Mouse (Mus musculus): ENCODE data around the gene Ttyh2.

Gene Ttyh2

DNA sequence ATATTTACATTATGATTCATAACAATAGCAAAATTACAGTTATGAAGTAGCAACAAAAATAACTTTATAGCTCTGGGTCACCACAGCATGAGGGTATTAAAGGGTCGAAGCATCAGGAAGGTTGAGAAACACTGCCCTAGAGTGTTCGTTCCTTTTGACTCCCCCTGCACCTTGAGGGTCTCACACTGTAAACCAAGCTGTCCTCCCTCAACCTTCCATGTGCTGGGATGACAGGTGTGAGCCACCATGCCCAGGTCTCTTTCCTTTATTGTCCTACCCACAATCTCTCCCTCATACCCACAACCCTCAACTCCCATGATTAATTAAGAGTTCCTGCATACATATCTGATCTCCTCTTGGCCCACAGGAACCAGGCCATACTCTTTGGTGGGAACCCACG lies 36.2 kb downstream of the Ttyh2 start:
- DNase-seq (ENCODE audit: low spot score): no peak

DNA sequence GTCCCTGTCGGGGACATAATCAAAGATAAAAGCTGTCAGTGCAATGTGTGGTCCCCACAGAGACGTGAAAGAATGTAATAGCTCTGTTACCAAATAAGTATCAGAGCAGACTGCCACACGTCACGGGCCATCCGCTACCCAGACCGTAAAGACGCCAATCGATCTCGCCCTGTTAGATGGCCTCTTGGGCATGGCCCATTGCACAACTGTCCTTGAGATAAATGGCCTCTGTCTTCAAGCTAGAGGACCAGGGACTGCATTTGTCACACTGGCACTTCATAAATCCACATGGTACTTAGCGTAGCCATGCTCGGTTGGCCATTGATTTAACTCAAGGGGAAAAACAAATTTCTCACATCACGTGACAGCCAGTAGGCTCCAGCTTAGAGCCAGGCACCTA lies 36.6 kb downstream of the Ttyh2 start:
- DNase-seq (ENCODE audit: low spot score): no peak

DNA sequence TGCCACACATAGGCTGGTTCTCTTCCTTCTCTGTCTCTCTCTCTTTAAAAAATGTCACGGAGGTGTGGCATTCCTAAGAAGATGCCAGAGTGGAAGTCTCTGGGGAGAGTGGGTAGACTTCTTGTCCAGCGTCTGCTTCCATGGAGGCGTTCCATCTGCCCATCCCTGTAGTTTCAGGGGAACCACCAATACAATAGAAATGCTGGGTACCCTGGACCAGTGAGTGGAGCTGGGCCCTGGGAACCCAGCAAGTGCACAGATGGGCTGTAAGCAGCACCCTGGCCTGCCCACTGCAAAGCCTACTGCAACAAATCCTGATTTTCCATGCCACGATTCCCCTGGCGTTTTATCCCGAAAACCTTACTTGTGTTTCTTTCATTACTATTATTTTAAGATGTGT lies 39.3 kb downstream of the Ttyh2 start:
- no peak for DNase-seq (ENCODE audit: low spot score)

DNA sequence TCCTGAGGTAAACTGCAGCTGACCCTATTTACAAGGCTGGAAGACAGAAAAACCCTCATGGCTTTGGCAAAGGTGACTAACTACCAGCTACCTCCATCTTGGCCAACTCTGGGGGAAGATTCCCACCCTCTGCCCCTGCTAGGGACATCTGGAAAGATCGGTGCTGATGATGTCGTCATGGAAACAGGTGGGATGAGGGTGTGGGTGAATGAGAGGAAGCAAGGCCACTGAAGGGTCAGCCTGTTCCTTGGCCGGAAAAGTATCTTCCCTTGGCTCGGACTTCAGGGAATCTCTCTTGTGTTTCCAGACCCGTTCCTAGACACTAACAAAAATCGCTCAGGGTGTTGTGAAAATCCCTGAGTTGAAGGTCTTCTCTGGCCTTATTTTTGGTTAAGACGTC lies 40.3 kb downstream of the Ttyh2 start:
- no peak for DNase-seq (ENCODE audit: low spot score)

DNA sequence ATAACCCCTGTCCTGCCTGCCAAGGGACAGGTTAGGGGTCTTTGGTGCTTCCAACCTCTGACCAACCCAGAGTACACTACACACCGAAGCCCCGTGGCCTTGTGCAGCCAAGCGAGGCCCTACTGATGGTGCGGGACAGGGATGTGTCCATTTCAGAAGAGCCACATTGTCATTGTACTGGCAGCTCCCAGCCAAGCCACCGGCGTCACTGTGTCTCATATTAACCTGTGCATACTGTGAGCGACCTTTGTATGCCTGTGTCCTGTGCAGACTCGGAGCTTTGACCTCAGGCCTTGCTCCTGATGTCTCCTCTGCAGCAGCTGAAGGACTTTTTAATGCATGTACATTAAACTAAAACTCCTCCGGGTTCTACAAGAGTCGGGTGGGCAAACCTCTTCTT lies 45.3 kb downstream of the Ttyh2 start:
- no peak for DNase-seq (ENCODE audit: low spot score)

DNA sequence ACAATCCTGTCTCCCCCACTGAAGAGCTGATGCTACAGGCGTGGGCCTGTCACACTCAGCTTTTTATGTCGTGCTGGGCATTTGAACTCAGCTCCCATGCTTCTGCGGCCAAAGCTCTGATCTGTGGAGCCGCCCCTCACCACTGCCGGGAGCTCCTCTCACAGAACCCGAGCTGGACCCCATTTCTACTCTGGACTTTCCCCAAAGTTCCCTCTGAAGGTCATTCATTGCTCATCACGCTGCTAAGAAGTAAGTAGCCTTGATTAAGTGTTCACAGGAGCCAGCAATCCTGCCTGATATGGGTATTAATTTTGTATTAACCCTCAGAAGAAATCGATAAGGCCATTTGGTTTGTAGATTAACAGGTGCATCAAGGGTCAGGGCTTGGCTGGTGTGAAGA lies 47.2 kb downstream of the Ttyh2 start:
- no peak for DNase-seq (ENCODE audit: low spot score)

DNA sequence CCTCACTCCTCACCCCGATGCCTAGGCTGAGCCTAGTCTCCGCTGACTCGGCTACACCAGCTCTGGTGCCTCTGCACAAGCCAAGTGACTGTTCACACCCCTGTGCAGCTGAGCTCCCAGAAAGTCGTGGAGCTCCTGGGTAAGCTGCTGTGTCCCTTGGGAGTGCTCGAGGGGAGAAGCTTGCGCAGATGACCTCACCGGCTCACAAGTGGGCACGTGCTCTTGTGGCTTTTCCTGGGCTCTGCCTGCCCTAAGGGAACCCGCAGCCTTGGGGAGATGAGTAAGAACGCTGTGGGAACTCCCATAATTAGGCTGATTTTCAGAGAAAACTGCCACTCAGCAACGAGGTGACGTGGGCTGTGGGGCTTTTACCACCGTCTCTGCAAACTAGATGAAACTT lies 47.8 kb downstream of the Ttyh2 start:
- DNase-seq (ENCODE audit: low spot score): no peak

DNA sequence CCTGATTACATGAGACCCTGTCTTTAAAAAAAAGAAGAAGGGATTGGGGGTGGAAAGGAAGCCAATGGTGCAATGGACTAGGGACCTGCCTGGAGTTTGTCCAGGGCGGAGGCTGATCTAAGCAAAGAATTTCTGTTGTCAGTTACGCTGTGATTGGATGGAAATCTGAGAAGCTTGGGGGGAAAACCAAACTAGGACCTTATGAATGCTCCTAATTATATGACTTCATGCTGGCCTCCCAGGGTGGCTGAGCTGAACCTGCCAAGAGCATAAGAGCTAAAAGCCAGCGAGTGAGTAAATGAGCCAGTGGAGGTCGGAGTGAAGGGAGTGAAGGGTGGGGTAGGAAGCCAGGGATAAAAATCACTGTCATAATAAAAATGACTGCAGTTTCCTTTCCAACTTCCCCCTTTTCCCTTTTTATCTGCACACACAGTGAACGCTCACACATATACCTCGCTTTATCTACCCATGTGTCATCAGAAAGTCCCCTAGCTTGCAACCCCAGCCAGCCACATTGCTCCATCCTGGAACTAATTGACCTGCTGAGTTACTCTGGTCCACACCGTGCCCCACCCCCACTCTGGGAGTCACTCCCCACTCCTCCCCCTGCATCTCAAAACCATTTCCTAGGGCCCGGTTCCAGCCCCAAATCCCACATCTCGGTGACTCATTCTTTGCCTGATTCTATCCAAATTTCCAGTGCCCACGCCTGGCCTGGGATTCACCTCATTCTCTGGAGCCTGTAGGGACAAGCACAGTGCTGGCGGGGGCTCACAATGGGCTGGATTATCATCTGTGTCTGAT lies 49.8 kb downstream of the Ttyh2 start:
- no peak for DNase-seq (ENCODE audit: low spot score)

DNA sequence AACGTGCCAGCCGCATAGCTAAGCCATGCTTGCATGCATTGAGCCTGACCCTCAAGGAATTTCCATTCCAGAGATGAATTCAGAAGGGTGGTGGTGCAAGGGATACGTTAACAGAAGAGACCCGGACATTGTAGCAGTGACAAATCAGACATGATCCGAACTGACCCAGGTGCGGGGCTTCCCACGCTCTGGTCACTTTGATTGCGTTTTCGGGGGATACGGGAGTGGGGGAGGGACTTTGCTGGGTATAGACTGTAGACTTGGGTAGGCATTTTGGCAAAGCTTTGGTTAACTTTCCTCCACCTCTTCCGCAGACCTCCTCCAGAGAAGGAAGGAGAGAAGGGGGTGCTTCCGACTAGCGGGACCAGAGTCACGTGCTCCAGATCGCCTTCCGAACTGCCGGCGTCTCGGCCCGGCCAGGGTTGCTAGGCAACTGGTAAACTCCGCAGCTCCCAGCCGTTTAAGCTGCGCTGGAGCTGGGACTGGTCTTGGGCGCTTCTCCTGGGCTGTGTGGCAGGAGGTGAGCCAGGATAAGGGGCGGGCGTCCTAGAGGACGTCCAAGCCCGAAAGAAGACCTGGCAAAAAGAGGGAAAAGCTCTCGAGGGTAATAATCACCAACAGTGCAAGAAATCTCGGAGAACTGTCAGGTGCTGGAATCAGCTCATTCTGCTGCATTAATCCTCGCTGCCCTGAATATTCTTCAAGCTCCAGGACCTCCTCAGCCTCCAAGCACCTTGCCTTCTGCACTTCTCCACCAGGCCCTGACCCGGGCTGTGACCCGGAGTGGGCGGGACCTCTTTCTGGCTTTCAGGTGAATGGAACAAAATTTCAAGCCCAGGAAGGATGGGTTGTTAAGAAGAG lies 52.0 kb downstream of the Ttyh2 start, which contains the start of gene Dnaic2:
Gene Dnaic2 (plus strand): TSS at position 444 of the 861 bp plus-strand sequence.
- no peak for DNase-seq (ENCODE audit: low spot score)

DNA sequence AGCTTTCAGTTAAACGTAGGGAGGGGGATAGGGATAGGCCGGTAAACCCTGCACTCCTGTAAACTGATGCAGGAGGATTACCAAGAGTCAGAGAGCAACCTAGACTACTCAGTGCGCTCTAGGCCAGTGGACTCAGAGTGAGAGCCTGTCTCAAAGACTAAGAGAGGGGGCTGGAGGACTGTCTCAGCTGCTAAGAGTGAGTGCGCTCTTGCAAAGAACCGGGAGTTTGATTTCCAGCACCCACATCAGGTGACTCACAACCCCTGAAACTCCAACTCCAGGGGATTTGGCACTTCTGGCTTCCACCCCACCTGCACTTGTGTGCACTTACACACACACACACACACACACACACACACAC lies 52.6 kb downstream of the Ttyh2 start:
- DNase-seq (ENCODE audit: low spot score): no peak

DNA sequence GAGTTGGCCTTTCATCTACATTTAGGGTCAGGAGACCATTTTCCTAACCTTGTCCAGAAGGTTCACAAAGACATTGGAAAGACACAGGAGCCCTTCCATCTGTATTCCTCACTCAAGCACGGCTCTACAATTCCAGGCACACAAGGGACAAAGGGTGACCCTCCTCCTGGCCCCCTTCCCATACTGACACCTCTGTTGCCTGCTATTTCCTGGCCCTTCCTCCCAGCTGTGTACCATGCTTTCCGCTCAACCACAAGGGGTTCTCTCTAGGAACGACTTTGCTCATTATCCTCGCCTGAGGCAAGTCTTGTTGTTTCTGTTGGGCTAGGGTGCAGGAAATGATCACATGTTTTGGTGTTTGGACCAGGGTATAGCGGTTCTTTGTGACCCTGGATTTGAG lies 53.1 kb downstream of the Ttyh2 start:
- DNase-seq (ENCODE audit: low spot score): no peak

DNA sequence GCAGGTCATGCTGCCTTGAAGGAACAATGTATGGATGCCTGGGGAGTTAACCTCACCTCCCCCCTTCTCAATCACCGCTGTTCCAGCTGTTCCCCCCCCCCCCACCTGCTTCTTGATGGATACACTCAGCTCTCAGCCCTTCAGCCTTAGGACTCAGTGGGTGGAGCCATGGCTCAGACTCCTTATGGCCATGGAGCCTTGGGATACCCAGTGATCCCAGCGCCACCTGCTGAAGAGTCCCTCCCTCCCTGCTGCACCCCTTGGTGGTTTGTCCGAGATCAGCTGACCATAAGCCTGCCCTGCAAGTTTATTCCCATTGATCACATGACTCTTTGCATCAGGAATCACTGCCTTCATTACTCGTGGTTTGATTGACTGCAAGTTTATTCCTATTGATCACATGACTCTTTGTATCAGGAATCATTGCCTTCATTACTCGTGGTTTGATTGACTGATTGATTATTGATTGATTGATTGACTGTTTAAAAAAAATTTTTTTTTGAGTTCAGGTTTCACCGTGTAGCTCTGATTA lies 54.7 kb downstream of the Ttyh2 start:
- DNase-seq (ENCODE audit: low spot score): no peak

DNA sequence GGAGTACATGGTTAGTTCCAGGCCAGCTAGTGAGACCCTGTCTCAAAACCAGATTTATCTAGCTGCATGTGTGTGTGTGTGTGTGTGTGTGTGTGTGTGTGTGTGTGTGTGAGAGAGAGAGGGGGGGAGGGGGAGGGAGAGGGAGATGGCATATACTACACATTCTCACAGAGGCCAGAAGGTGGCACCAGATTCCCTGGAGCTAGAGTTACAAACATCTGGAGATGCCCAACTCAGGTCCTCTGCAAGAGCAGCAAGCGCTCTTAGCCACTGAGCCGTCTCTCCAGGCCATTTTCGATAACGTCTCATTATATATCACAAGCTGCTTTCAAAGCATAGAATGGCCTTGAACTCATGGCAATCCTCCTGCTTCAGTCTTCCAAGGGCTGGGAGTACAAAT lies 56.5 kb downstream of the Ttyh2 start:
- DNase-seq (ENCODE audit: low spot score): no peak

DNA sequence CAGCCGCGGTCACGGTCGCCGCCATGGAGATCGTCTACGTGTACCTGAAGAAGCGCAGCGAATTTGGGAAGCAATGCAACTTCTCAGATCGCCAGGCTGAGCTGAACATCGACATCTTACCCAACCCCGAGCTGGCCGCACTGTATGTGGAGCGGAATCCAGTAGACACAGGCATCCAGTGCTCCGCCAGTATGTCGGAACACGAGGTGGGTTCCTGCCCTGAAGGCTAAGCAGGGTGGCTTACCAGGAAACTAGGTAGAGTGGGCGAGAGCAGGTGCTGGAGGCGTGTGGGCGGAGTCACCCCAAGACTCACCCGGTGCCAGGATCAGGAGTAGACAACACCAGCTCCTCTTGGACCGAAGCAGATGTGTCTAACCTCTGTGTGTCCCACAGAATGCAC lies 57.7 kb downstream of the Ttyh2 start:
- DNase-seq (ENCODE audit: low spot score): no peak

DNA sequence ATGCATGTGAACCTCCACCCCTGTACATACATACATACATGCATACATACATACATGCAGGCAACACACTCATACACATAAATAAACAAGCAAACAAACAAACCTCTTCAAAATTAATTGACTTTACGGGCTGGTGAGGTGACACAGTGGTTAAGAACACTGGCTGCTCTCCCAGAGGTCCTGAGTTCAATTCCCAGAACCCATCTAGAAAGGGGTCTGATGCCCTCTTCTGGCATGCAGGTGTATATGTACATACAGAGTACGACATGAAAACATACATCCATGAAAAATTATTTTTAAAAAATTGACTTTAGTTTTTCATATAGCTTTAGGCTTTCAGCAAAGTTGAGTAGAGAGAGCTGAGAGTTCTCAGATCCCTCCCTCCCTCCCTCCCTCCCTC lies 60.9 kb downstream of the Ttyh2 start:
- DNase-seq (ENCODE audit: low spot score): no peak

DNA sequence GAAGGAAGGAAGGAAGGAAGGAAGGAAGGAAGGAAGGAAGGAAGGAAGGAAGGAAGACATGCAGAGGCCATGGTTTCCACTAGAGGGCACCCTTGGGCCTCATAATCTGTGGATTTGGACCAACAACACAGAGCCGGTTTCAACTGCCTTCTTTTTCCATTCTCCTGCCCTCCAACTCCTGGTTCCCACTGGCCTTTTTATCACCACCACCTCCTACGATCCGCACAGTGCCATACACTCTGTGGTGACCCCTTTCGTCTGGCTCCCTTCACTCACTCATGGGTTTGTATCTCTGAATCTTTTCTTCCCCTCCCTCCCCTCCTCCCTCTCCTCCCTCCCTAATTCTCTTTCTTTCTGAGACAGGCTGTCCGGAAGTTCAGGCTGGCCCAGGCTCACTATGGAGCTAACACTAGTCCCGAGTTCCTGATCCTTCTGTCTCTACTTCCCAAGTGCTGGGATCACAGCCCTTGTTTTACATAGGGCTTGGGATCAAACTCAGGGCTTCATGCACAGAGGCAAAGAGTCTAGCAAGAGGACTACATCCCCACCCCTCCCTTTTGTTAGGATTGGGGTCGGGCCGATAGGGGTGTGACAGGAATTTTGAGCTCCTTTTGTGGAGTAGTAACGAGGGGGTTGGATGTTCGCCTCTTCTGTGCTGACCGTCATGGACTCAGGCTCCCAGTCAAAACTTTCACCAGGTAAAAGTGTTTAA lies 61.8 kb downstream of the Ttyh2 start:
- peak; percentile 46 for DNase-seq (ENCODE audit: low spot score)

DNA sequence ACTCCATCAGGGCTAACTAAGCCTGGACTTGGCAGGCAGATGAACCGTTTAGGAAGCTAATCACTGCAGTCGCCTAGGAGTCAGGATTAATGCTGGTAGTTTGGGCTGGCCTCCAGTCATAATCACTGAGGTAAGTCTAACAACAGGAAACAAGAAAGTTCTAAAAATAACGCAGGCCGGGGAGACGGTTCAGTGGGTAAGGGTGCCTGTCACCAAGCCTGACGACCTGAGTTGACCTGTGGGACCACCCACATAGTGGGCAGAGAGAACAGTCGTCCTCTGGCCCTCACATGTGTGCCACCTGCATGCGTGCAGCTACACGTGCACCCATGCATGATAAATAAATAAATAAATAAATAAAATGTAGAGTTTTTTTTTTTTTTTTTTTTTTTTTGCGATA lies 65.4 kb downstream of the Ttyh2 start:
- DNase-seq (ENCODE audit: low spot score): no peak

DNA sequence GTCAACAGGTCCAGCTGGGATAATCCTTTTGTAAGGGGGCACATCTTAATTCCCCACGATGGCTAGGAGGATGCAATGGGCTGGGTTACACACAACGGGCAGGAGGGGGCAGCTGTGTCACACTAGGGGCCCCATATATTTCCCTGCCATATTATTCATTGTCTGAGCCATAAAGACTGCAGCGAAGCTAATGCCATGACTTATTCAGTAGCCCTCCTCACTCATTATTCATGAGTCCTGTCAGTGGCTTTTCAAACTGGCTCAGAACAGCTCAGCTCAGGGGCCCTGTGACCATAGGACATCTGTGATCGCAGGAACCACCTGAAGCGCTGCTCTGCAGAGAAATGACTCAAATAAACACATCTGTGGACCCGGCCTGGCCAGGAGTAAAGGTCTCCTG lies 66.2 kb downstream of the Ttyh2 start:
- no peak for DNase-seq (ENCODE audit: low spot score)

DNA sequence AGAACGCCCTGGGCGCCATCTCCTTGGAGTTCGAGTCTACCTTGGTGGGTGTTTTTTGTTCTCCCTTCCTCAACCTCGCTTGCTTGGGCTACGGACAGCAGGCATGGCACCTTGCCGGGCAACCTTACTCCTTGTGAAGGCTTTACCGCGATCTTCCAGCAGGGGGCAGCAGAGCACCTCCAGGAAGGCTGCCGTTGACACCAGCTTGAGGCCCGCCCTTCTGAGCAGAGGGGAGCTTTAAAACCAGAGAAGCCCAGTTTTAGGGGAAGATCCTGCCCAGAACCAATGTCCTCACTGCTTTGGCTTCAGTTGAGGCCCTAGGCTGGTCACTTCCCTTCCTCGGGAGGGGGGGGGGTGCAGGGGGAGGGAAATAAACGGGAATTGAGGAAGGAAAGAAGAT lies 69.9 kb downstream of the Ttyh2 start:
- DNase-seq (ENCODE audit: low spot score): peak; percentile 96

DNA sequence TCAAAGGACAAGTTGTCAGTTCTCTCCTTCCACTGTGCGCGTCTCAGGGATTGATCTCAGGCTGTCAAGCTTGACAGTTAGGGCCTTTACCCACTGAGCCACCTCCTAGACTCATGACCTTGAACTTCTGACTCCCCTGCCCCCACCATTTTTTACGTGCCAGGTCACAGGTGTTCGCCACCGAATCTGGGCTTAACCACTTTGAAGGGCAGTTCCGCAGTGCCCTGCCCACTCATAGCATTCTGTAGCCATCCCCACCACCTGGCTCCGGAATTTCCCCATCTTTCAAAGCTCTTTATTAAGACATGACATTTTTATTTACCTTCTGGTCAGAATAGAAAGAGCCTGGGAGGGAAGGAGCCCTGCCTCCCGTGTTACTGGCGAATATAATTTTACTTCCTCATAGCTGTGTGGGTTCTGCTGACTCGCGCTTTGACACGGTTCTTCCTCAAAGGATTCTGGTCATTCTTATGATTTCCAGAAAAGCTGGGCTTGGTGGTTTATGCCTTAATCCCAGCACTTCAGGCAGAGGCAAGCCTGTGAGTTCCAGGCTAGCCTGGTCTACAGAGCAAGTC lies 72.4 kb downstream of the Ttyh2 start:
- DNase-seq (ENCODE audit: low spot score): no peak

DNA sequence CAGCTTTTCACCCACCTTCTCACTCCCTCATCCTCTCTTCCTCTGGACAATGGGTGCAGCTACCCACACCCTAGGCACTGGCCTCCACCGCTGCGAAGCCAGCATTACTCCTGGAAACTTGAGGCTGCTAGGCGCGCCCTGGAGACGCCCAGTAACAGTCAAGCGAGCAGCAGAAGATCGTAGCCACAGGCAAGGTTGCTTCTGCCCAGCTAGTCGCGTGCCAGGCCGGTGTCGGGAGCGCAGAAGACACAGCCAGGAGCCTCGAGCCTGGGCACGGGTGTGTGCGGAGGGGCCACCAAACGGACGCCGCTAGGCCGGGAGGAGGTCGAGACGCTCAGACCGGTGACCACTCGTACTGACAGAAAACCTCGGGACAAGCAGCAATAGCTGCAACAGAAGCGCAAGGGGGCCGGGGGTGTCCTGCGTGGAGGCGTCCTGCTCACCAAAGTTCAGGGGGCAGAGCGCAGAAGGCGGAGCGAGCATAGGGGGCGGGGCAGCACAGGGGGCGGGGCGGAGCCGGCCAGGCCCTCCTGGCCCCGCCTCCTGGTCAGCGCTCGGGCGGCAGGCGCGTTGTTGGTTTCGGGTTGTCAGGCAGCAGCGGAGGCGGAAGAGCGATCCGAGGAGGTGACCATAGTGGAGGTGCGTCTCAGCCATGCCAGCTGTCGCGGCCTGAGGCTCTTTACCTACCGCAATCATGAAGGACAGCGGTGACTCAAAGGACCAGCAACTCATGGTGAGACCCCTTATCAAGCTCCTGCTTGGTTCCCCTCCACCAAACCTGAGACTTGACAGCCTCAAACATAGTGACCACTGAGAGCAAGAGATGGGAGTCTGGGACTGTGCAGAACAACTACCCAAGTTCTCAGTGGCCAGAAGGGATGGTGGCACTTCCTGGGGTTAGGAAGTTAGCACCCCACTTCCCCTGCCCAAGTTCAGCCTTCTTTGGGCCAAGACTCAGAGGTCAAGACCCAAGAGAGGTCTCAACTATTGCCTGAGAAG lies 89.9 kb downstream of the Ttyh2 start, which contains the start of gene Kif19a:
Gene Kif19a (plus strand): TSS at position 569 of the 999 bp plus-strand sequence.
- DNase-seq (ENCODE audit: low spot score): no peak

Data from ovary, postnatal 10 days (tissue).